Mouse (Mus musculus) heart, embryonic 14.5 days (tissue): ENCODE measurements around the gene Aacs. TPM values are rescaled to one million over a fixed set of nuclear protein-coding genes. Genes with fewer than 3 reads are reported as not detected.
"Not testable (repeated sequence)": the region's sequence is repeated elsewhere in the genome, so short reads cannot be mapped to it uniquely, and the experiment has no call there.

ENCODE experiments used
- ATAC-seq: fragments of 200-750 bp; cut with Nextera tagmentation; 2 replicates; pipeline ENCODE4 v1.8.0; 2017; ENCODE audit warnings: low read depth, moderate TSS enrichment; ENCODE audit not compliant: insufficient number of reproducible peaks, insufficient read depth, low FRiP score
- H3K27ac ChIP-seq, 2 experiments: fragments of 200-500 bp in 1 of 2; fragments of 300-500 bp in 1 of 2; sonication (generic) in 1 of 2; replicated peaks in 1 of 2; 2 replicates each; pipeline ENCODE4 v1.5.1; 2012 to 2014; ENCODE audit warnings: low read depth in 2 of 2, low read length in 2 of 2, control low read depth in 1 of 2, mild to moderate bottlenecking in 1 of 2, mixed read lengths in 1 of 2; ENCODE audit not compliant: control insufficient read depth in 1 of 2, insufficient read depth in 1 of 2
- H3K27me3 ChIP-seq: fragments of 300-500 bp; sonication (generic); 2 replicates; pipeline ENCODE4 v1.6.1; 2014; ENCODE audit warnings: mild to moderate bottlenecking, low read length, control low read depth; ENCODE audit not compliant: control insufficient read depth, insufficient read depth
- H3K36me3 ChIP-seq: fragments of 300-500 bp; sonication (generic); 2 replicates; pipeline ENCODE4 v1.6.1; 2014; ENCODE audit warnings: mild to moderate bottlenecking, control low read depth, low read length, mixed read lengths; ENCODE audit not compliant: control insufficient read depth, insufficient read depth
- H3K4me1 ChIP-seq, 2 experiments: fragments of 200-500 bp in 1 of 2; fragments of 300-500 bp in 1 of 2; sonication (generic) in 1 of 2; 2 replicates each; pipeline ENCODE4 v1.6.1; 2012 to 2014; ENCODE audit warnings: low read length in 2 of 2, control low read depth in 1 of 2, mixed read lengths in 1 of 2; ENCODE audit not compliant: control insufficient read depth in 2 of 2, insufficient read depth in 2 of 2
- H3K4me2 ChIP-seq: fragments of 300-500 bp; sonication (generic); 2 replicates; pipeline ENCODE4 v1.6.1; 2014; ENCODE audit warnings: mild to moderate bottlenecking, low read length
- H3K4me3 ChIP-seq, 2 experiments: fragments of 200-500 bp in 1 of 2; fragments of 300-500 bp in 1 of 2; sonication (generic) in 1 of 2; 2 replicates each; pipeline ENCODE4 v1.5.1; 2012 to 2014; ENCODE audit warnings: low read length in 2 of 2, mild to moderate bottlenecking in 2 of 2, control low read depth in 1 of 2, low read depth in 1 of 2, moderate library complexity in 1 of 2; ENCODE audit not compliant: control insufficient read depth in 1 of 2, insufficient read depth in 1 of 2
- H3K9ac ChIP-seq: fragments of 300-500 bp; sonication (generic); 2 replicates; pipeline ENCODE4 v1.6.1; 2014; ENCODE audit warnings: mild to moderate bottlenecking, low read length
- H3K9me3 ChIP-seq: fragments of 300-500 bp; sonication (generic); 2 replicates; pipeline ENCODE4 v1.6.1; 2016; ENCODE audit warnings: low read length, control low read depth; ENCODE audit not compliant: control insufficient read depth
- WGBS: fragments of 180-500 bp; shearing (Covaris S2); extraction: QIAGEN DNeasy Blood & Tissue Kit; methylation state at CpG from one replicate; pipeline ENCODE4 v1.1.7; 2014; 5-methylcytosine and 5-hydroxymethylcytosine counted together
- polyA plus RNA-seq: library from polyadenylated mRNA; unstranded; fragments of >200 nt; fragmentation: Nextera tagmentation; extraction: Ambion mirVana; gene quantifications from 2 replicates; pipeline ENCODE4 v1.2.1, GENCODE M21; 2014

Aacs gene
- polyA plus RNA-seq, 1 experiment from 2014 or later = 9.6 TPM

DNA sequence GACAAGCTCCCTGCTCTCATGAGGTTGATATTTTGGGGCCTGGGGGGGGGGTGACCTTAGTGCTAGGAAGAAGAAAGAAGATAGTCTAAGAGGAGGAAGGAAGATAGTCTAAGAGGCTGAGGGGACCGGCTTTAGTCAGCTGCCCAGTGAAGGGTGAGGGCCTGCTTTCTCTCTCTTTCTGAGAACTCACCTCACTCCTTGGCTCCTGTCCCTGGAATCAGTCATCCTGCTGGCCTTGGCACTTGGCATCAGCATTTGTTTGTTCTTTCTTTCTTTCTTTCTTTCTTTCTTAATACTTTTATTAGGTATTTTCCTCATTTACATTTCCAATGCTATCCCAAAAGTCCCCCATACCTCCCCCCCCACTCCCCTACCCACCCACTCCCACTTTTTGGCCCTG, 10.5 kb downstream of the Aacs start:
- Histone ChIP-seq H3K36me3 (peaks cover 28% of the 10 kb centered on the region), H3K4me2 (no peak overlapping the region), H3K27me3 (no peaks in the 10 kb centered on the region), H3K9ac (no peak overlapping the region), H3K9me3 (no peaks in the 10 kb centered on the region), H3K27ac (no peak overlapping the region), H3K4me1 (peaks cover 0 to 9% of the 10 kb centered on the region in 2 experiments; a peak in 2 of 4 replicates), H3K4me3 (no peak overlapping the region)
- 78% methylated on average over 1 of the region's 1 CpGs for WGBS
- ATAC-seq = no peak

DNA sequence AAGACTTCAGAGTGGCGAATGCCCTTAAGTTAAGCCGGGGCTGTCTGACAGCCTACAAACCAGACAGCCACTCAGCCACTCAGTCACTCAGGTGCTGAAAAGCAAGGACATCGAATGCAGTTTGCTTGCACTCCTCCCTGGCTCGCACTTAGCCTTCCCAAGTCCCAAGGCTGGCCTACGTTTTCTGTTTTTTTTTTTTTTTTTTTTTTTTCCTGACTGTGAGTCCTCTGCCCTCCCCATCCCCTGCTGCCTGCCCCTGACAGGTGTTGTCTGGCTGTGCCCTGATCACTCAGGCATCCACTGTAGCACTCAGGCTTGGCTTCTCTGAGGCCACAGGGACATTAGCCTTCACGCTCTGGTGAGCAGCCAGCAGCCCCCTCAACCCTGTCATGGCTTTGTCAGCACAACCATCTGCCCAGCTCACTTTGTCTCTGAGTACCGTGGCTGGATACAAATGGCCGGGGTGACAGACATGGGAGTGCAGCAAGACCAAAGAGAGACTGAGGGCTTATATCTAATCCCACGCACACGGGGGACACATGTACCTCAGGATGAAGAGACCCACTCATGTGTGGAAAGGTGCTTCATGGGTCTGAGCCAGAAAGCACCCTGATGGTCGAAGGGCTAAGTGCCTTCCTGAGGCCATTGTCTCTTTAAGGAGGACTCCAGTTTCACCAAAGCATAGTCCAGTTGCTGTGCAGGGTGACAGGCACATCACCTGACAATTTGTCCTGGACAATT, 11.9 kb downstream of the Aacs start:
- no peaks in the 10 kb centered on the region for H3K9me3 ChIP-seq
- H3K4me1 ChIP-seq = peaks cover 0 to 9% of the 10 kb centered on the region in 2 experiments; a peak in 2 of 4 replicates
- H3K27me3 ChIP-seq = no peaks in the 10 kb centered on the region
- 61% methylated on average over 11 of the region's 11 CpGs for WGBS
- H3K4me2 ChIP-seq = no peak overlapping the region
- no peak overlapping the region for H3K9ac ChIP-seq
- H3K36me3 ChIP-seq = peaks cover 32% of the 10 kb centered on the region
- ATAC-seq = no peak
- no peak overlapping the region for H3K4me3 ChIP-seq
- no peak overlapping the region for H3K27ac ChIP-seq

DNA sequence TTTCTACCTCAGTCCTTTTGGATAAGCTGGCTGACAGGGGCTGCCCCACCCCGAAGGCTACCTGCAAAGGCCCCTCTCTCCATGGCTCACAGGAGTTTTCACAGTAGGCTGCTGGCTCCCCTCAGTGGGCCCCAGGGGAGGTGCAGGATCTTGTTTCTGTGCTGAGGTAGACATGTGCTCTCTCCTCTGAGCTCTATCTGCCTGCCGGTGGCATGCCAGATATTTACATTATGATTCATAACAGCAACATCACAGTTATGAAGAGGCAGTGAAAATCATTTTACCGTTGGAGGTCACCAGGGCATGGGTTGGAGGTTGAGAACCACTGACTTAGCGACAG, 12.5 kb downstream of the Aacs start:
- ATAC-seq = no peak
- Histone ChIP-seq H3K4me2 (no peak overlapping the region), H3K27ac (no peak overlapping the region), H3K27me3 (no peaks in the 10 kb centered on the region), H3K36me3 (peaks cover 27% of the 10 kb centered on the region), H3K4me3 (no peak overlapping the region), H3K4me1 (peaks cover 0 to 9% of the 10 kb centered on the region in 2 experiments; a peak in 2 of 4 replicates), H3K9me3 (no peaks in the 10 kb centered on the region), H3K9ac (no peak overlapping the region)
- WGBS = 49% methylated on average over 4 of the region's 4 CpGs

DNA sequence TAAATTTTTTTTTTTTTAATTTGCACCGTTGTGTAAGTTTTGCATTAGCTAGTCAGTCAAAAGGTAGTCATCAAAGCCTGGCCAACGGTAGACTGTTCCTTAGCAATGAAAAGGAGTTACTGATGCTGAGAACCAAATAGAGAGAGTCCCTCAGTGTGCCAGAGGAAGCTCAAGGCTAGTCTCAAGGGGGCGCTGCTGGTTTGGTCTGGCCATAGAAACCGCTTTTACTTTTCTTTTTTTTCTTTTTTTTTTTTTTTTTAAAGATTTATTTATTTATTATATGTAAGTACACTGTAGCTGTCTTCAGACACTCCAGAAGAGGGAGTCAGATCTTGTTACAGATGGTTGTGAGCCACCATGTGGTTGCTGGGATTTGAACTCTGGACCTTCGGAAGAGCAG, 13.3 kb downstream of the Aacs start:
- not testable (repeated sequence) for H3K27ac ChIP-seq, H3K9ac ChIP-seq, H3K4me1 ChIP-seq, H3K4me2 ChIP-seq, ATAC-seq, H3K9me3 ChIP-seq, H3K4me3 ChIP-seq, H3K27me3 ChIP-seq
- peaks cover 20% of the 10 kb centered on the region for H3K36me3 ChIP-seq
- WGBS = 84% methylated on average over 5 of the region's 5 CpGs

DNA sequence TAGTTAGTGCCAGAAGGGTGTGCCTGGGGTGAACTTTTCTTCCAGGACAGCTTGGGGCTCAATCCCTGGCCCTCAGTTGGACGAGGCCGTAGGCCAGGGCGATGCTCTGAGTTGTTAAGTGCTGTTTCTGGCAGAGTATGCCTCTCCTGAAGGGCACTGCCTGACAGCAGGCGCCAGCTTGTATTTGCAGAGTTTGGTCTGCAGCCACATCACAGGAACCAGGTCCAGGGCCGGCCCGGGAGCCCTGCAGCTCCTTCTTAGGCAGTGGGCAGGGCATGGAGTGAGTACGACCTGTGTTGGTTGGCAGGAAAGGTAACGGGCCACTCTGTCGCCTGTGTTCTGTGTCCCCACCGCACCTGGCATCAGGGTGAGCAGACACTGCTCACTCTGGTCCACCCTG, 15.5 kb downstream of the Aacs start:
- Histone ChIP-seq H3K4me2 (no peak overlapping the region), H3K4me1 (peaks cover 0 to 9% of the 10 kb centered on the region in 2 experiments; a peak in 2 of 4 replicates), H3K9me3 (no peaks in the 10 kb centered on the region), H3K27ac (no peak overlapping the region), H3K9ac (no peak overlapping the region), H3K4me3 (no peak overlapping the region), H3K36me3 (peaks cover 18% of the 10 kb centered on the region), H3K27me3 (no peaks in the 10 kb centered on the region)
- ATAC-seq = no peak
- WGBS = 81% methylated on average over 10 of the region's 10 CpGs

DNA sequence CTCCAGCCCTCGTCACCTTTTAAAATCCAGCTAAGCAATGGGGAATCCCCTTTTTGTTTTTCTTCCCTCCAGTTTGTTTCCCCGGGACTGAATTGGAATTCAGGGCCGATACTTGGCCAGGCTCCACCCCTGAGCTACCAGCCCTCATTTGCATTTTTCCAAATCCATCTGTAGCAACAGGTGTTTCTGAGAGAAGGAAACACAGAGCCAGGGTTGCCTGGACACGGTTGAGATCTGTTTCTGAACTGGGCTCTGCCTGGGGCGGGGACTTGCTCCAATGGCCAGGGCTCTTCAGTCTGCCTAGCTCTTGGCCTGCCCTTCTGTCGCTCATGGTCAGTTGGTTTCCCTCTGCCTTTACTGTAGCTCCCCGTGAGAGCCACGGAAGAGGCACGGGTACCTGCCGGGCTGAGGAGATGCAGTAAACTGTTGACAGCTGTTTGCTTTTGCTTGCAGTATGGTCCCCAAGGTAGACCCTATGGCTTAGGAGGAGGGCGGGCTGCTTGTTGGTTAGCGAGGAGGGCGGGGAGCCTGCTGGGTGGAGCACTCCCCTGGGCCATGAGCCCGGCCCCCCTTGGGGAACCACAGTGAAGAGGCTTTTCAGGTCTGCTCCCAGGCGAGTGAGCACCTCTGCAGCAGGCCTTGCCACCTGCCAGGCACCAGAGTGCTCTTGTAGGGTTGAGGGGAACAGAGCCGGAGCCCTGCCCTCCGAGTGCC, 16.9 kb downstream of the Aacs start:
- Histone ChIP-seq H3K4me1 (peaks cover 0 to 8% of the 10 kb centered on the region in 2 experiments; a peak in 2 of 4 replicates), H3K4me2 (no peak overlapping the region), H3K9ac (no peak overlapping the region), H3K27me3 (no peaks in the 10 kb centered on the region), H3K9me3 (no peaks in the 10 kb centered on the region), H3K27ac (no peak overlapping the region), H3K36me3 (peaks cover 18% of the 10 kb centered on the region), H3K4me3 (no peak overlapping the region)
- no peak for ATAC-seq
- WGBS = 66% methylated on average over 17 of the region's 17 CpGs

DNA sequence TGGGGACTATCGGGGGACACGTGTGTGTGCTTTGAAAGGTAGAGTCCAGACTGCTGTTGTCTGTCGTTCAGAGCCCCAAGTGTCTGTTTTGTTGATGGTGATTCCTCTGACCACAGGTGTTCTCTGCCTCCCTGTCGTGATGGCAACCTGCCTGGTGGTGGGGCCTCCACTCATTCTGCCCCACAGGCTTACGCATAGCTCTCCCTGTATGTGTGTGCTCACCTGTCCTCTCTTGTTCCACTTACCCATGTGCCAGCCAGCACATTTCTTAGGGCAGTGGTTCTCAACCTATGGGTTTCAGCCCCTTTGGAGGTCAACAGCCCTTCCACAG, 17.4 kb downstream of the Aacs start:
- Histone ChIP-seq H3K27ac (no peak overlapping the region), H3K9ac (no peak overlapping the region), H3K9me3 (no peaks in the 10 kb centered on the region), H3K4me2 (no peak overlapping the region), H3K27me3 (no peaks in the 10 kb centered on the region), H3K4me3 (no peak overlapping the region), H3K4me1 (peaks cover 0 to 3% of the 10 kb centered on the region in 2 experiments; a peak in 2 of 4 replicates), H3K36me3 (peaks cover 14% of the 10 kb centered on the region)
- WGBS = 71% methylated on average over 5 of the region's 5 CpGs
- ATAC-seq = no peak
